Mouse (Mus musculus) liver, adult 2 months (tissue): Measurements from ENCODE around the gene Fut2.

ENCODE experiments used
- CTCF ChIP-seq: fragments of 200-500 bp; IDR thresholded peaks from 2 replicates; pipeline ENCODE4 v1.5.1; 2011; ENCODE audit warnings: low read depth, low read length, control low read depth
- POLR2A ChIP-seq: fragments of 200-500 bp; IDR thresholded peaks from 2 replicates; pipeline ENCODE4 v1.6.1; 2011; ENCODE audit warnings: low read length, control low read depth; ENCODE audit not compliant: insufficient read depth; ENCODE audit errors: extremely low read depth

DNA sequence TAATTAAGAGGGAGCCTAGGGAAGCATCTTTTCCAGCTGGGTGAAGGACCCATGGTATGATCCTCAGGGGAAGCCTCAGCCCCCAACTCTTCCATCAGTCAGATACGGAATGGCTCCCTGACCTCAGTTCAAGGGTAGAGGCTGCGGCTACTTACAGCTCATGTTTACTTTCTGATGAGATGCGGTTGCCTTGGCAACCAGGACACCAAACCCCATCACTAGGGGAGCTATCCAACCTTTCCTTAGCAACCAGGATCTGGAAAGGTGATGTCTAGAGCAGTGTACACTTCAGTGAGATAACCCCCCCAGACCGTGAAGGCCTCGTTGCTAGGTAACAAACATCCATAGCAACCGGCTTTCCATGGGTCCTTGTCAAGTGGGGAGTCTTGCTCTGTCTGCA lies 42.8 kb upstream of the Fut2 start:
- TF ChIP-seq POLR2A: no peak
- TF ChIP-seq CTCF: no peak
